Mouse (Mus musculus): Measurements from ENCODE around the gene Ap2a2.
"Not testable (repeated sequence)": the region's sequence is repeated elsewhere in the genome, so short reads cannot be mapped to it uniquely, and the experiment has no call there.

Ap2a2 gene

GRCm38 (mm10) chr7:141558946-141559345 is 3.0 kb upstream of the Ap2a2 start:
- in situ Hi-C loops (cut with MboI; ENCODE audit: unreplicated experiment in 2 of 2), result no loop called here

GRCm38 (mm10) chr7:141559726-141560325 is 2.1 kb upstream of the Ap2a2 start:
- in situ Hi-C loops (cut with MboI; ENCODE audit: unreplicated experiment in 2 of 2), result no loop called here

GRCm38 (mm10) chr7:141560471-141560870 is 1.5 kb upstream of the Ap2a2 start:
- in situ Hi-C loops (cut with MboI; ENCODE audit: unreplicated experiment in 2 of 2), result no loop called here

GRCm38 (mm10) chr7:141562421-141562851 is 463 bp downstream of the Ap2a2 start:
- in situ Hi-C loops (cut with MboI; ENCODE audit: unreplicated experiment in 2 of 2), result no loop called here

GRCm38 (mm10) chr7:141562852-141563427 is 967 bp downstream of the Ap2a2 start:
- in situ Hi-C loops (cut with MboI; ENCODE audit: unreplicated experiment in 2 of 2), result no loop called here

- in situ Hi-C loops (cut with MboI; ENCODE audit: unreplicated experiment in 2 of 2), result no loop called here
Measured at GRCm38 (mm10) chr7:141564561-141564960, 2.6 kb downstream of the Ap2a2 start.

- in situ Hi-C loops (cut with MboI; ENCODE audit: unreplicated experiment in 2 of 2), result no loop called here
Measured at GRCm38 (mm10) chr7:141566587-141566986, 4.6 kb downstream of the Ap2a2 start.

- in situ Hi-C loops (cut with MboI; ENCODE audit: unreplicated experiment in 2 of 2), result no loop called here
Measured at GRCm38 (mm10) chr7:141569283-141569803, 7.4 kb downstream of the Ap2a2 start.

GRCm38 (mm10) chr7:141569916-141570315 is 7.9 kb downstream of the Ap2a2 start:
- in situ Hi-C loops (cut with MboI; ENCODE audit: unreplicated experiment in 2 of 2), result no loop called here

GRCm38 (mm10) chr7:141570625-141571295 is 8.8 kb downstream of the Ap2a2 start:
- in situ Hi-C loops (cut with MboI; ENCODE audit: unreplicated experiment in 2 of 2), result no loop called here

- in situ Hi-C loops (cut with MboI; ENCODE audit: unreplicated experiment in 2 of 2), result no loop called here
Measured at GRCm38 (mm10) chr7:141574041-141574440, 12.1 kb downstream of the Ap2a2 start.

GRCm38 (mm10) chr7:141575481-141575880 is 13.5 kb downstream of the Ap2a2 start:
- in situ Hi-C loops (cut with MboI; ENCODE audit: unreplicated experiment in 2 of 2), result no loop called here

- in situ Hi-C loops (cut with MboI; ENCODE audit: unreplicated experiment in 2 of 2), result no loop called here
Measured at GRCm38 (mm10) chr7:141577801-141578200, 15.8 kb downstream of the Ap2a2 start.

GRCm38 (mm10) chr7:141578511-141578910 is 16.5 kb downstream of the Ap2a2 start:
- in situ Hi-C loops (cut with MboI; ENCODE audit: unreplicated experiment in 2 of 2), result no loop called here

GRCm38 (mm10) chr7:141578943-141579342 is 17.0 kb downstream of the Ap2a2 start:
- in situ Hi-C loops (cut with MboI; ENCODE audit: unreplicated experiment in 2 of 2), result no loop called here

- in situ Hi-C loops (cut with MboI; ENCODE audit: unreplicated experiment in 2 of 2), result no loop called here
Measured at GRCm38 (mm10) chr7:141581323-141581722, 19.4 kb downstream of the Ap2a2 start.

GRCm38 (mm10) chr7:141584048-141584841 is 22.3 kb downstream of the Ap2a2 start:
- in situ Hi-C loops (cut with MboI; ENCODE audit: unreplicated experiment in 2 of 2), result no loop called here

- in situ Hi-C loops (cut with MboI; ENCODE audit: unreplicated experiment in 2 of 2), result no loop called here
Measured at GRCm38 (mm10) chr7:141585288-141585687, 23.3 kb downstream of the Ap2a2 start.

GRCm38 (mm10) chr7:141585881-141586280 is 23.9 kb downstream of the Ap2a2 start:
- in situ Hi-C loops (cut with MboI; ENCODE audit: unreplicated experiment in 2 of 2), result no loop called here

- in situ Hi-C loops (cut with MboI; ENCODE audit: unreplicated experiment in 2 of 2), result no loop called here
Measured at GRCm38 (mm10) chr7:141588890-141589289, 26.9 kb downstream of the Ap2a2 start.

GRCm38 (mm10) chr7:141590249-141590648 is 28.3 kb downstream of the Ap2a2 start:
- in situ Hi-C loops (cut with MboI; ENCODE audit: unreplicated experiment in 2 of 2), result not testable (repeated sequence)
